Mouse (Mus musculus) urinary bladder, adult 18-20 months (tissue): ENCODE measurements around the gene Cobl.

Experiments used
- DNase-seq, 2 experiments: peaks; one replicate each; pipeline ENCODE4 v3.0.0; 2022; ENCODE audit warnings: low spot score in 2 of 2, mixed read lengths in 2 of 2

Cobl gene

GRCm38 (mm10) chr11:12444215-12444614 lies 20.5 kb downstream of the Cobl start:
- DNase-seq: no peak

GRCm38 (mm10) chr11:12443614-12444013 lies 21.1 kb downstream of the Cobl start:
- DNase-seq: no peak

- no peak for DNase-seq
Observed at GRCm38 (mm10) chr11:12443185-12443584, 21.6 kb downstream of the Cobl start.

GRCm38 (mm10) chr11:12442283-12442682 lies 22.5 kb downstream of the Cobl start:
- DNase-seq: peak in 1 of 2 experiments; percentile 37

DNA sequence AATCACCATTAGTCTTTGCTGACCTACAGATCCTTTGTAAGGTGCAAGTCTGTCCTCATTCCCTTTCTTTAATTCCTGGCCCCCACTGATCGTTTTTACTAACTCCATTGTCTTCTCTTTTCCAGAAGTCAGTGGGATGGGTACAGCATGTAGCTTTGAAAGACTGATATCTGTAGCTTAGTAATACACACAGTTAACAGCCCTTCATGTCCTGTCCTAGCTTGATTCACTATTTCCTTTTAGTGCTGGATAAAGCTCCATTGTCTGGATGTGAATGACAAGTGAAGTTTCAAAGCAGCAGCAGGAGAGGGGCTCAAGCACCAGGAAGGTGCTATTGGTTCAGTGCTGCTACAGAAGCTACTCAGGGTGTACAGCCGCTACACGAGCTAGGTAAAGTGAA lies 28.9 kb downstream of the Cobl start:
- DNase-seq: no peak

- DNase-seq: no peak
Observed at GRCm38 (mm10) chr11:12435018-12435417, 29.7 kb downstream of the Cobl start.

DNA sequence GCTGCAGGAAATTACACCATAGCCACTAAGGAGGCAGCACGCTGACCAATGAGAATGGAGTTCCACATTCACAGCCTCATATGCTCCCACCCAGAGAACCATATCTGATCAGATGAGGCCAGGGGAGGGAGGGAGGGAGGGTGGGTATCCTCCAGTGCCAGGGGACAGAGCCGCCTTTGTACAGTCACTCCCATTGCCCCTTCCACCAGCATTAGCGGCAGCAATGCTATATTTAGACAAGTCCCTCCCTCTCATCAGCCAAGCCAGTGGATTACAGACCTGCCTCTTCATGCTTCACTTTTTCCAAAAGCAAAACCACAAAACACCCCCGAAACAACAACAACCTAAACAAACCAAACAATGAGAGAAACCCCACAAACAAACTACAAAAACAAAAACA lies 30.2 kb downstream of the Cobl start:
- no peak for DNase-seq

- no peak for DNase-seq
Observed at GRCm38 (mm10) chr11:12431911-12432310, 32.8 kb downstream of the Cobl start.

- no peak for DNase-seq
Observed at GRCm38 (mm10) chr11:12430231-12431041, 34.3 kb downstream of the Cobl start.

GRCm38 (mm10) chr11:12426746-12427145 lies 38.0 kb downstream of the Cobl start:
- no peak for DNase-seq

DNA sequence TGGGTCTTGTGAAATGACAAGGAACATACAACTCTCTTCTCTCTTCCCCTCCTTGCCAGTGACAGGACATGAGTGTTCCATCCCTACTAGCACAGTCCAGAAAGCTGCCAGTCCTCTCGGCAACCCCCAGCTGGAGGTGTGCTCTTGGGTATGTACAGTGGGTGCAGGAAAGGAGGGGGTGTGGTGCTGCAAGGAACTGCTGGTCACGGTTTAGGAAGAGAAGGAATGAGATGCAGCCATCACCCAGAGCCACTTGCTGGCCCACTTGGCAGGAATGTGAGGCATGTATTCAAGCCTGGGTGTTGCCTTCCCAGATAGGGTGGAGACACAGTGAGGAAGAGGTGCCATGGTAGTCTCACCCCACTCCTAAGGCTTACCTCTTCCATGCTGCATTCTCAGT lies 40.6 kb downstream of the Cobl start:
- no peak for DNase-seq

DNA sequence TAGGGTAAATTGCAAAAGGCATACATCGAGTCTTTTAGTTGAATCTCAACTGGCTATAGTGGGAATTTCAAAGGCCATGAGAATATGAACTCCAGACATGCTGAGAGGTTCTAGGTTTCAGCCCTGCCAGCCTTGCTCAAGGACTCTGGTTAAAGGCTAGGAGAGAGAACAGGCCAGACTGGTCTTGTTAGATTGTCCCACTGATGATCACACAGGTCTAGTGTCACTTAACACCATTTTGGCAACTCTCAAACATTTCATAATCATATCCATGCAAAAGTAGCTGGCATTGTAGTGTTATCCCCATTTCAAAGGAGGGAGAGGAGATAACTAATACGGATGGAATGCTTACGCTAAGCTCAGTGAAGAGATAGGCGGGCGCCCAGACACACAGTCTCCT lies 43.6 kb downstream of the Cobl start:
- DNase-seq: no peak

DNA sequence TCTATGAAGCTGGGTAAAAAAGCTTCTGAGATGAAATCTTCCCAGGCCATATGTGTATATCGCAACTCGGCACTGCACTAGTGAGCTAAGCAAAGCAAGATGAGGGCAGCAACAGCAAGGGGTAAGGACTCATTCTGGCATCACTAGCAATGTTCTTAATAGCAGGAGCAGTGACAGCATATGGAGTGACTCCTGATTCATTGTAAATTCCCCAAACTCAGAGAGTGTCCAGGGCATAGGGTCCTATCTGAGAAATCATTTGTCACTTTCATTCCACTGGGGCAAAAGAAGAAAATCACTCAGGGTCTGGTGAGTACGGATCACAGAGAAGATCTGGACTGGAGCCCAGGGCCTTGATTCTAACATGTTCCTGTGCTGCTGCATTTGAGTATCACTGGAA lies 44.6 kb downstream of the Cobl start:
- DNase-seq: no peak

DNA sequence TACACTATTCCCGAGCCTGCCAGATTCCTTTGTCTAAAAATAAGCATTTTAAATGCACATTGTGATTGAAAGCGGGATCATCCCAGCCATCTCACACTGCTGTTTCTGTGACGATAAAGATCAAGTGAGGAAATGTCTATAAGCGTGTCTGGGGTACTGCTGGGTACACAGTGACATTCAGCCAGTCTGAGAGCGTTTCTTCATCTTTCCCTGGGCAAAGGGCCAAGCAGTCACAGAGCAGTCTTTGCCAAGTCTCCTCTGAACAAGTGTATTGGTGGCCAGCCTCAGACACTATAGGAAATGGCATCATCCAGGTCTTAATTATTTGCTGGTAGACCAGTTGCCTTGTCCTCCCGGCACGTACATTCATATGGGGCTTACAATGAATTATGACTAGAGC lies 47.9 kb downstream of the Cobl start:
- no peak for DNase-seq

DNA sequence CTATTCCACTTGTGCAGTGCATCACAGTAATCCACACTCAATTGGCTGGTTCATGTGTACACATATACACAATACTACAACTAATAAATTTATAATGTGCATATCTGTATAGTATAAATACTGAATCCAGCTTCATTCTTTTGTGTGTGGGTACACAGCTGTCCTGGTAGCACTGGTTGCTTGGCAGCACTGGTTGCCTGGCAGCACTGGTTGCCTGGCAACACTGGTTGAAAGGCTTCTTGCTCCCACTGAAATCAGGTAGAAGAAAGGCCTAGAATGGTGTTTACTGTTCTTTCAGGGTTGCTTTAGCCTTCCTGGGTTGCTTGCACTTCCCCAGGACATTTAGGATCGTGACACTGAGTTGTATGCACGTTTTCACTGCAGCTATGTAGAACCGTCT lies 49.4 kb downstream of the Cobl start:
- DNase-seq: no peak

DNA sequence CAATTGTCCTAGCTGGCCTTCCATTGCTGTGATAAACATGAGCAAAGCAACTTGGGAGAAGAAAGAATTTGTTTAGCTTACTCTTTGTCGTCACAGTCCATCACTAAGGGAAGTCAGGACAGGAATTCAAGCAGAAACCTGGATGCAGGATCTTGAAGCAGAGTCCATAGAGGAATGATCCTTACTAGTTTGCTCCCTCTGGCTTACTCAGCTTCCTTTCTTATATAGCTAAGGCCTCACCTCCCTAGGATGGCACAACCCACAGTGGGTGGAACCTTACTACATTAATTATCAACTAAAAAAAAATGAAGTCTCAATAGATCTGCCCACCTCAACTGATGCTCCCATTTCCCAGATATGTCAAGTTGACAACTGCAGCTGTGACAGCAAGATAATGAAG lies 52.8 kb downstream of the Cobl start:
- DNase-seq: no peak

- no peak for DNase-seq
Observed at GRCm38 (mm10) chr11:12411075-12411807, 53.5 kb downstream of the Cobl start.

- DNase-seq: peak in 1 of 2 experiments; percentile 45
Observed at GRCm38 (mm10) chr11:12409463-12409862, 55.3 kb downstream of the Cobl start.

DNA sequence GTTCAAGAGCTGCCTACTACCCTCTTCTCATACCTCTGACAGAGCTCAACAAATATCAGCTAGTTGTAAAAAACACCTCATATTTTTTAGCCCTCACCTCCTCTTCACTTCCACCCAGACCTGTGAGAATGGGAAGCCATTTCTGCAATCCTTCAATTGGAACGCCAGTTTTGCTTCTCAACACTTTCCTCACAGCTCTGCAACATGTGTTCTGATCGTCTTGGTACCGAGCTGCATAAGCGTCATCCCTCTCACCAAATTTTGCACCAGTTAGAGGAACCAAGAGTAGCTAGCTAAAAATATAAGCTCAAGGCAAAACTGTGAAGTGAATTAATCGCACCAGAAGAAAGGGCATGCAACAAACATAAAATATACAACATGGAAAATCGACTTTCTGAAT lies 56.9 kb downstream of the Cobl start:
- DNase-seq: no peak

DNA sequence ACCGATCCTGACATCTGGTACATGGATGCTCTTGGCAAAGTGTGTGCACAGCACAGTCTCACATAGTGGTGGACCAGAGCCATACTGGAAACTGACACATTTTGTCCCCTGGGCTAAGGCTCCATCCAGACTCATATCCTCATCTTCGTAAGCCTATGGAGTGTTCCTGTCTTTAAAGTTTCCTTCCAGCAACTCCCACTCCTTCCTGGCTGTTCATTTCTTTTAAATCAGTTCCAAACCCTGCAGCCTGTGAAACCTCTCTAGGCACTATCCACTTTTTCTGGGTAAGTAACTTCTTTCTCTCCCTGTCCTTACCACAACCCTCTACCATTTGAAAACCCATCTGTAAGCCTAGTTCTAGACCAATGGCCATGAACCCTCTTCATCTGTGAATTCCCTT lies 64.9 kb downstream of the Cobl start:
- no peak for DNase-seq

- no peak for DNase-seq
Observed at GRCm38 (mm10) chr11:12396196-12396595, 68.6 kb downstream of the Cobl start.

- no peak for DNase-seq
Observed at GRCm38 (mm10) chr11:12394701-12395100, 70.1 kb downstream of the Cobl start.

DNA sequence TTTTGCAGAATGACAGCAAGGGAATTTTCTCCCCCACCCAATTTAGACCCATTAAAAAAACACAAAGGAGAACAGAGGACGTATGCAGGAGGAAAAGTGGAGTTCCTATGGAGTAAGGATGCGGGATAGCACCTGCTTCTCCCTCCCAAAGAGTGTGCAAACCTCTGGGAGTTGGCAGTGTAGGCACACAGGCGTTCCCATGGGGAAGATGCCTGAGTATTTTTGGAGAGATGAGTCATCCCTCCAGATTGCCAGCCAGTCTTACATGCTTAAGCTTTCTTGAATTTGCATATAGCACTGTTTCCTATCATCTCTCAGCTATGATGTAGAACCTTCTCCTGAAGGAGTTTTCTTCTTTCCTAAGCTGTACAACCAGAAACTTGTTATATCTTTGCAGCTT lies 70.6 kb downstream of the Cobl start:
- DNase-seq: no peak
